Mouse (Mus musculus): ENCODE results near the gene Gm26566.
A peak's percentile ranks its signal among the peaks of the same experiment; 100 is the strongest.

Gm26566 gene

GRCm38 (mm10) chr4:88721791-88722721 is at the start of gene Gm26566, which contains the start of gene Klhl9:
Gene Gm26566, plus strand, starts transcription at chr4:88721805.
Gene Klhl9, minus strand, starts transcription at chr4:88722465.
- peak; percentile 96 for DNase-seq (ENCODE audit: low read depth, low spot score)

GRCm38 (mm10) chr4:88676824-88677223 is 44.8 kb upstream of the Gm26566 start, which contains the start of gene Ifna16:
Gene Ifna16, minus strand, starts transcription at chr4:88676924.
- no peak for DNase-seq (ENCODE audit: low read depth, low spot score)

GRCm38 (mm10) chr4:88680362-88680761 is 41.2 kb upstream of the Gm26566 start:
- DNase-seq (ENCODE audit: low read depth, low spot score) = no peak

- no peak for DNase-seq (ENCODE audit: low read depth, low spot score)
Measured at GRCm38 (mm10) chr4:88681353-88681752, 40.3 kb upstream of the Gm26566 start.

GRCm38 (mm10) chr4:88683812-88684211 is 37.8 kb upstream of the Gm26566 start, which contains the start of gene Ifna2:
Gene Ifna2, minus strand, starts transcription at chr4:88683912.
- DNase-seq (ENCODE audit: low read depth, low spot score) = no peak

- DNase-seq (ENCODE audit: low read depth, low spot score) = no peak
Measured at GRCm38 (mm10) chr4:88691259-88691658, 30.3 kb upstream of the Gm26566 start, which contains the start of gene Ifnab. Gene Ifnab, minus strand, starts transcription at chr4:88691359.

- no peak for DNase-seq (ENCODE audit: low read depth, low spot score)
Measured at GRCm38 (mm10) chr4:88692537-88692936, 29.1 kb upstream of the Gm26566 start.

GRCm38 (mm10) chr4:88693392-88693791 is 28.2 kb upstream of the Gm26566 start:
- no peak for DNase-seq (ENCODE audit: low read depth, low spot score)

GRCm38 (mm10) chr4:88696237-88696884 is 25.2 kb upstream of the Gm26566 start:
- peak; percentile 70 for DNase-seq (ENCODE audit: low read depth, low spot score)

GRCm38 (mm10) chr4:88697108-88697507 is 24.5 kb upstream of the Gm26566 start:
- DNase-seq (ENCODE audit: low read depth, low spot score) = no peak

GRCm38 (mm10) chr4:88697753-88698152 is 23.9 kb upstream of the Gm26566 start:
- no peak for DNase-seq (ENCODE audit: low read depth, low spot score)

- no peak for DNase-seq (ENCODE audit: low read depth, low spot score)
Measured at GRCm38 (mm10) chr4:88698781-88699180, 22.8 kb upstream of the Gm26566 start.

GRCm38 (mm10) chr4:88699301-88699700 is 22.3 kb upstream of the Gm26566 start:
- no peak for DNase-seq (ENCODE audit: low read depth, low spot score)

- no peak for DNase-seq (ENCODE audit: low read depth, low spot score)
Measured at GRCm38 (mm10) chr4:88705924-88706323, 15.7 kb upstream of the Gm26566 start.

GRCm38 (mm10) chr4:88707128-88707826 is 14.3 kb upstream of the Gm26566 start:
- DNase-seq (ENCODE audit: low read depth, low spot score) = no peak

GRCm38 (mm10) chr4:88714281-88714680 is 7.3 kb upstream of the Gm26566 start:
- no peak for DNase-seq (ENCODE audit: low read depth, low spot score)

- peak; percentile 89 for DNase-seq (ENCODE audit: low read depth, low spot score)
Measured at GRCm38 (mm10) chr4:88715059-88715458, 6.5 kb upstream of the Gm26566 start.

- DNase-seq (ENCODE audit: low read depth, low spot score) = no peak
Measured at GRCm38 (mm10) chr4:88718715-88719114, 2.9 kb upstream of the Gm26566 start.

- no peak for DNase-seq (ENCODE audit: low read depth, low spot score)
Measured at GRCm38 (mm10) chr4:88723497-88724090, 2.0 kb downstream of the Gm26566 start.

- no peak for DNase-seq (ENCODE audit: low read depth, low spot score)
Measured at GRCm38 (mm10) chr4:88726727-88727126, 5.1 kb downstream of the Gm26566 start.

GRCm38 (mm10) chr4:88727324-88727723 is 5.7 kb downstream of the Gm26566 start:
- DNase-seq (ENCODE audit: low read depth, low spot score) = no peak

Data from skeletal muscle tissue, adult 2 months (tissue).